Mouse (Mus musculus) myocyte (in vitro differentiated cells): Measurements from ENCODE around the gene Wdr11. TPM values are rescaled to one million over a fixed set of nuclear protein-coding genes. Genes with fewer than 3 reads are reported as not detected.

Experiments
- H3K27me3 ChIP-seq: one replicate; pipeline ENCODE4 v1.6.1; 2011; ENCODE audit not compliant: control insufficient read depth, insufficient read depth, insufficient read length
- H3K36me3 ChIP-seq: one replicate; pipeline ENCODE4 v1.6.1; 2011; ENCODE audit not compliant: control insufficient read depth, insufficient read depth
- H3K4me2 ChIP-seq: one replicate; pipeline ENCODE4 v1.6.1; 2011; ENCODE audit warnings: low read depth, control low read depth
- H3K4me3 ChIP-seq: one replicate; pipeline ENCODE4 v1.5.1; 2011; ENCODE audit warnings: mild to moderate bottlenecking, control low read depth, moderate library complexity
- H3K79me2 ChIP-seq: one replicate; pipeline ENCODE4 v1.6.1; 2011; ENCODE audit not compliant: control insufficient read depth, insufficient read depth
- H3ac ChIP-seq: one replicate; pipeline ENCODE4 v1.6.1; 2011; ENCODE audit not compliant: control insufficient read depth, insufficient read length
- CEBPB ChIP-seq: IDR thresholded peaks from 2 replicates; pipeline ENCODE4 v1.6.1; 2011; ENCODE audit warnings: mild to moderate bottlenecking, moderate library complexity; ENCODE audit not compliant: poor library complexity, insufficient read depth, severe bottlenecking
- E2F4 ChIP-seq: IDR thresholded peaks from one replicate; pipeline ENCODE4 v1.6.1; 2011; ENCODE audit warnings: mild to moderate bottlenecking, control low read depth, moderate library complexity; ENCODE audit not compliant: insufficient read depth
- MAX ChIP-seq: IDR thresholded peaks from one replicate; pipeline ENCODE4 v1.6.1; 2011; ENCODE audit warnings: low read depth, mild to moderate bottlenecking, control low read depth
- MYOD1 ChIP-seq, 3 experiments: IDR thresholded peaks; one replicate each; pipeline ENCODE4 v1.6.1; 2011; ENCODE audit warnings: control low read depth in 2 of 3, low read depth in 2 of 3, mild to moderate bottlenecking in 2 of 3, moderate library complexity in 1 of 3; ENCODE audit not compliant: insufficient read length in 2 of 3, control insufficient read depth in 1 of 3
- MYOG ChIP-seq, 3 experiments: IDR thresholded peaks; one replicate each; pipeline ENCODE4 v1.6.1; 2011; ENCODE audit warnings: control low read depth in 2 of 3, low read depth in 2 of 3, mild to moderate bottlenecking in 2 of 3; ENCODE audit not compliant: insufficient read length in 2 of 3, control insufficient read depth in 1 of 3, insufficient read depth in 1 of 3
- POLR2A ChIP-seq: IDR thresholded peaks from one replicate; pipeline ENCODE4 v1.6.1; 2011; ENCODE audit warnings: low read depth, mild to moderate bottlenecking, control low read depth, moderate library complexity; ENCODE audit not compliant: insufficient read length
- POLR2AphosphoS2 ChIP-seq: IDR thresholded peaks from one replicate; pipeline ENCODE4 v1.6.1; 2011; ENCODE audit warnings: low read depth, control low read depth; ENCODE audit not compliant: insufficient read length
- REST ChIP-seq: IDR thresholded peaks from one replicate; pipeline ENCODE4 v1.6.1; 2011; ENCODE audit warnings: mild to moderate bottlenecking, control low read depth, moderate library complexity; ENCODE audit not compliant: insufficient read depth, insufficient read length
- SRF ChIP-seq: IDR thresholded peaks from one replicate; pipeline ENCODE4 v1.6.1; 2011; ENCODE audit warnings: low read depth; ENCODE audit not compliant: control insufficient read depth, insufficient read length
- TCF12 ChIP-seq: IDR thresholded peaks from one replicate; pipeline ENCODE4 v1.6.1; 2011; ENCODE audit warnings: mild to moderate bottlenecking, control low read depth; ENCODE audit not compliant: poor library complexity, insufficient read depth, severe bottlenecking
- TCF3 ChIP-seq: IDR thresholded peaks from one replicate; pipeline ENCODE4 v1.6.1; 2011; ENCODE audit warnings: low read depth, control low read depth; ENCODE audit not compliant: insufficient read length
- USF1 ChIP-seq: IDR thresholded peaks from one replicate; pipeline ENCODE4 v1.6.1; 2011; ENCODE audit warnings: low read depth, mild to moderate bottlenecking, control low read depth, moderate library complexity
- polyA plus RNA-seq: library from polyadenylated mRNA; unstranded; fragments of >200 nt; fragmentation: generic; extraction: Trizol; gene quantifications from one replicate; pipeline ENCODE4 v1.2.1, GENCODE M21; 2012; ENCODE audit warnings: missing spikeins

Wdr11 gene
- polyA plus RNA-seq, 1 experiment = 15.5 TPM

DNA sequence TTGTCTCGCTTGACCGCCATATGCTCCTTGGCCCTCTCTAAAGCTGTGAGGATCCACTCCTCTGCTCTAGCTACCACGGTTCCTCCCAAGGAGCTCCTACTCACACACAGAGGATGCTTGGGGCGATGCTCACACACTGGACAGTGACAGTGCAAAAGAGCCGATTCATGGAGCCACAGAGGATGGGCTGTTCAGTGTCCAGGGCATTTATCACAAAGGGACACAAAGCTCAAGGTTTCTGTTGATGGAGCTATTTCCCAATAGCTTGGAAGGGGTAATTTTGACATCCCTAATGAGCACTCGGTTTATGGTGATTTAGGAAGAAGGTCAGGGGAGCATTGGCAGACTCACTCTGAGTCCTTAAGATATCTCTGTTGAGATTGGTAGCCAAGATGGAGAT, 84.2 kb downstream of the Wdr11 start:
- Histone ChIP-seq H3K79me2 (no peaks in the 10 kb centered on the region), H3K4me2 (no peak overlapping the region), H3K4me3 (no peak overlapping the region), H3K27me3 (no peaks in the 10 kb centered on the region), H3K36me3 (no peaks in the 10 kb centered on the region), H3ac (no peak overlapping the region)
- no peak for TF ChIP-seq REST
- TF ChIP-seq TCF3 = no peak
- TF ChIP-seq POLR2AphosphoS2 = no peak
- no peak for TF ChIP-seq USF1
- TF ChIP-seq TCF12 = no peak

DNA sequence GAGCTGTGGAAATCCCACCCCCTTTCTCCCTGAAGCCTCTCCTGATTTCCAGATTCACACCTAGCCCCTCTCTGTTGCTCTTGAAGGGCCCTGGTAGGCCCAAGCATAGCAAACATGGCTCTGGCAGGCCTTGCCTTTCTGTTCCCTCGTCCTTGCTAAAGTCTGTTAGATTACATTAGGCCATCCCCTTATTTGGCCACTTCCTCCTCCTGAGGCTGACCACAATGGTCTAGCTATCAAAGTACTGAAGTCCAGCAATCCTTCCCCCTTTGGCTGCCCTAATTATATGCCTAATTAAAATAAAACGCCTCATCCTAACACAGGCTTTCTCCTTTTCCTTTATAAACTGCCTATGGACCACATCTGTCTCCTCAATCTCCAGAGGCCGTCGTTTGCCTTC, 85.5 kb downstream of the Wdr11 start:
- H3K4me2 ChIP-seq = no peak overlapping the region
- no peaks in the 10 kb centered on the region for H3K79me2 ChIP-seq
- TF ChIP-seq CEBPB (no peak), MYOG (IDR thresholded peaks at IDR 0.05; ENCODE audit: control insufficient read depth in 1 of 3, insufficient read depth in 1 of 3, insufficient read length in 2 of 3, low read depth in 2 of 3) (no peak), POLR2A (no peak), MAX (no peak), MYOD1 (IDR thresholded peaks at IDR 0.05; ENCODE audit: control insufficient read depth in 1 of 3, insufficient read length in 2 of 3, low read depth in 2 of 3) (no peak), TCF12 (no peak), POLR2AphosphoS2 (no peak), USF1 (no peak), E2F4 (no peak), TCF3 (no peak), SRF (no peak), REST (no peak)
- no peak overlapping the region for H3K4me3 ChIP-seq
- H3K27me3 ChIP-seq = no peaks in the 10 kb centered on the region
- no peak overlapping the region for H3ac ChIP-seq
- H3K36me3 ChIP-seq = no peaks in the 10 kb centered on the region

- TF ChIP-seq REST = no peak
- H3K27me3 ChIP-seq = no peaks in the 10 kb centered on the region
- no peaks in the 10 kb centered on the region for H3K36me3 ChIP-seq
- no peak overlapping the region for H3K4me3 ChIP-seq
- no peak overlapping the region for H3K4me2 ChIP-seq
- H3ac ChIP-seq = no peak overlapping the region
- H3K79me2 ChIP-seq = no peaks in the 10 kb centered on the region
Observed at GRCm38 (mm10) chr7:129678431-129678830, 86.8 kb downstream of the Wdr11 start.

DNA sequence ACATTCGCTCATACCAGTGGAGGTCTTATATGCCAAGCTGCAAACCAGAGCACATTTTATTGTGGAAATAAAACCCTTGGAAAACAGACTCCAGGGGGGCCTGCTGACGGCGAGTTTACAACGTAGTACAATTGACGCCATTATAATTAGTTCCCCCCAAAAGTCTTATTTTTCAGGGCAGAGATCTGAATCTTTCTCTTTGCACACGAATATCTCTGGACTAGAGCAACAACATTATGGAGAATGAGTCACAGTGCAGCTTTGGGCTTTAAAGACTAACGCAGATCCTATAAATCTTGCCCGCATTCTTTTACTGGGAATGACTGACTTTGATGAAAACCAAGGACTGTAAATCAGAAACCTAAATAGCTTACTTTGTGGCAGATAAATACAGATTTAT, 87.3 kb downstream of the Wdr11 start:
- TF ChIP-seq REST = no peak
- no peak for TF ChIP-seq SRF
- no peak for TF ChIP-seq CEBPB
- no peak for TF ChIP-seq E2F4
- TF ChIP-seq TCF12 = no peak
- no peak for TF ChIP-seq USF1
- TF ChIP-seq POLR2AphosphoS2 = no peak
- no peak for TF ChIP-seq POLR2A
- no peak for TF ChIP-seq MYOG (IDR thresholded peaks at IDR 0.05; ENCODE audit: control insufficient read depth in 1 of 3, insufficient read depth in 1 of 3, insufficient read length in 2 of 3, low read depth in 2 of 3)
- no peak for TF ChIP-seq TCF3
- H3K4me3 ChIP-seq = no peak overlapping the region
- H3ac ChIP-seq = no peak overlapping the region
- no peak overlapping the region for H3K4me2 ChIP-seq
- H3K79me2 ChIP-seq = no peaks in the 10 kb centered on the region
- H3K36me3 ChIP-seq = no peaks in the 10 kb centered on the region
- no peaks in the 10 kb centered on the region for H3K27me3 ChIP-seq

DNA sequence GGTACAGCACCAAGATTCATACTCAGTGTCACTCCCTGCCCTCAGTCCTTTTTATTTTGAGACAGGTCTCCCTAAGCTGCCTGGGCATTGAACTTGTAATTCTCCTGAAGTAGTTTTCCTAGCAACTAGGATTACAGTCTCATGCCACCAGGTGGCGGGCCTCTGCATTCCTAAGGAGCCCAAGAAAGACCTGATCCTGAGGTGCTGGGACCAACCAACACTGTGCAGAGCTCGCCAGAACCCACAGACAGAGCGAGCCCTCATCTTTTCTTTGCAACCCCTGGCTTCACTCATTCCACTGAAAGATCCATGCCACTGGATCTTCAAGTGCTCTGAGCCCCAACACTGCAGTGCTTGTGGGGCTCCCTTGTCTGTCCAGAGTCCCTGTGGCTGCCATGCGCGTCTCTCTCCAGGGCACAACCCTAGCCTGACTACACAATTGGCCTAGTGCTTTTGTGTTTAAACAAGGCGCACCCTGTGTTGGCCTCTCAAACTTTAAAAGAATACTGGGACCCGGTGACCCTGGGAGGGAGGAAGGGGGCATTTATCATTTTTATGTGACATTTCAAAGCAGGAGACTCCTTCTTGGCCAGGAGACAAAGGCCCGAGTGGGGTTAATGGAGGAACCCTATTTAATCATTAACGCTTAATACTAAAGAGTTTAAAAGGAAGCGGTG, 89.0 kb downstream of the Wdr11 start:
- Histone ChIP-seq H3K4me2 (no peak overlapping the region), H3ac (no peak overlapping the region), H3K4me3 (no peak overlapping the region), H3K36me3 (no peaks in the 10 kb centered on the region), H3K27me3 (no peaks in the 10 kb centered on the region), H3K79me2 (no peaks in the 10 kb centered on the region)
- TF ChIP-seq REST = no peak

- no peak overlapping the region for H3K4me3 ChIP-seq
- TF ChIP-seq MYOG (IDR thresholded peaks at IDR 0.05; ENCODE audit: control insufficient read depth in 1 of 3, insufficient read depth in 1 of 3, insufficient read length in 2 of 3, low read depth in 2 of 3) = no peak
- no peak for TF ChIP-seq SRF
- no peak for TF ChIP-seq E2F4
- no peak for TF ChIP-seq MAX
- no peak for TF ChIP-seq MYOD1 (IDR thresholded peaks at IDR 0.05; ENCODE audit: control insufficient read depth in 1 of 3, insufficient read length in 2 of 3, low read depth in 2 of 3)
- no peak for TF ChIP-seq REST
- no peak for TF ChIP-seq TCF3
- no peak for TF ChIP-seq USF1
- no peak for TF ChIP-seq POLR2AphosphoS2
- no peak for TF ChIP-seq TCF12
- no peak for TF ChIP-seq CEBPB
- no peak for TF ChIP-seq POLR2A
- H3K27me3 ChIP-seq = no peaks in the 10 kb centered on the region
- no peaks in the 10 kb centered on the region for H3K36me3 ChIP-seq
- no peaks in the 10 kb centered on the region for H3K79me2 ChIP-seq
- H3K4me2 ChIP-seq = no peak overlapping the region
- H3ac ChIP-seq = no peak overlapping the region
Observed at GRCm38 (mm10) chr7:129682525-129682924, 90.9 kb downstream of the Wdr11 start.
